Mouse (Mus musculus): ENCODE measurements around the gene H2-Q2.
"Not testable (repeated sequence)": the region's sequence is repeated elsewhere in the genome, so short reads cannot be mapped to it uniquely, and the experiment has no call there.

H2-Q2 gene

GRCm38 (mm10) chr17:35342071-35342671 is at the start of gene H2-Q2:
H2-Q2 (plus strand) TSS chr17:35342242.
- no peak for DNase-seq (ENCODE audit: extremely low read depth, low read depth, low spot score)

DNA sequence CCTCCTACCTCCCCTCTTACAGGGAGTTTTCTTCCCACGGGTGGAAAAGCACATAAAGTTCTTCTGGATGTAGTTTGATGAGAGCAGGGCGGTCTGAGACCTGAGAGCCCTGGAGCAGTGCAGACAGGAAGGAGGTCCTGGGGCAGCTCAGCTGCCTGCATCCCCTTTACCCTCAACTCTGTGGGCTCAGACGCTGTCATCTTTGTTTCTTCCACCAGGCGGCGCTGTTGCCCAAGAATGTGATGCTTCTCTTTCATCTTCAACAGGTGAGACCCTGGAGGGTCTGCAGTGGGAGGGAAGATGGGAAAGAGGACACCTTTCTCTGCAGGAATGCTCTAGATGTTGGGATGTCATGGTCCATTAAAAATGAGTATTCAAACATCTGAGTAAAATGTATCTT is 46.2 kb upstream of the H2-Q2 start:
- DNase-seq (ENCODE audit: extremely low read depth, low read depth, low spot score), result not testable (repeated sequence)

GRCm38 (mm10) chr17:35300261-35300945 is 41.6 kb upstream of the H2-Q2 start:
- DNase-seq (ENCODE audit: extremely low read depth, low read depth, low spot score), result not testable (repeated sequence)

GRCm38 (mm10) chr17:35301645-35302258 is 40.3 kb upstream of the H2-Q2 start:
- DNase-seq (ENCODE audit: extremely low read depth, low read depth, low spot score), result peak; percentile 11

DNA sequence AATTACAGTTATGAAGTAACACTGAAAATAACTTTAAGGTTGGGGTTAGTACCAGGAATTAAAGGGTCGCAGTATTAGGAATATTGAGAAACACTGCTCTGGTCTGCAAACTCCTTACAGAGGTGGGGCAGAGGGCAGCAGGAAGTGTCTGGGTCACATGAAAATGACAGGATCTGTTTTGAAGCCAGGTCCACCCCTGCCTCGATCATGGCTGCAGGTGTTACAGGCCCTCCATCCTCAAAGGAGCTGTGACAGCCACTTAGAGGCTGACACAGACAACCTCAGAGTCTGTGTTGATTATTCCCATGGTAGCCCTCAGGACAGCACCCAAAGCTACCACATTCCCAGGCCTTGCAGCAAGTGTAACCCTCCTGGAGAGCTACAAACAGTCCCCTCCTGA is 38.8 kb upstream of the H2-Q2 start:
- DNase-seq (ENCODE audit: extremely low read depth, low read depth, low spot score), result no peak

GRCm38 (mm10) chr17:35303756-35304350 is 38.2 kb upstream of the H2-Q2 start:
- no peak for DNase-seq (ENCODE audit: extremely low read depth, low read depth, low spot score)

DNA sequence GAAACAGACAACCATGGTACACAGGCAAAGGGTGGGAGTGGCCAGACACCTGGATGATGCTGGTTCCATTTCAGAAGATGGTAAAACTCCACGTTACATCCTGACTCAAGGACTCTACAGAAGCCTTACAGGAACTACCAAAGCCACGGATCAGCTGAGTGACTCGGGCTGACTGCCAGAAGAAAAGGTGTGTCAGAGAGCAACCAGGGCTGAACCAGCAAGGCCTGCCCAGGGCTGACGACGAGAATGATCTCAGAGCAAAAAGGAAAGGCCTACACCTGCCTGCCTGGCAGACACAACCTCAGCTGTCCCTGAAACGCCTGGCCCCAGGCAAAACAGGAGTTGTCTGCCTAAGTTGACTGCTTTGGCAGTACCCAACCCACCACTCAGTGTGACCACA is 37.6 kb upstream of the H2-Q2 start:
- no peak for DNase-seq (ENCODE audit: extremely low read depth, low read depth, low spot score)

DNA sequence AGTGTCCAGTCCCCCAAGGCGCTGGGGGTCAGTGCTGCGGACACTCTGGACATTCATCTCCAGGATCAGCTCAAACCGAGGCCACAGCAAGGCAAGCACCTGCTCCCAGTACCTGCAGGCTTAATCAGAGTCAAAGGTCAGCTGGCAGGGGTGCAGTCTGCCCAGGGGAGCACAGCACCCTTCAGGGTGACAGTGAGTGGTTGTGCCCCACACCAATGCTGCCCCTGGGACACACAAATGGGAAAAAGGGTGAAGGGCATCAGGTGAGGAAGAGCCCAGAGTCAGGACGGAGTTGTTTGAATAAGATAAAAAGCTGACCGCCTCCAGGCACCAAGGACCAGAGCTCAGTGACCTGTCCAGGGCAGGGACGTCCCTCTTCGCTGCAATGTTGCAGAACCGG is 37.1 kb upstream of the H2-Q2 start:
- not testable (repeated sequence) for DNase-seq (ENCODE audit: extremely low read depth, low read depth, low spot score)

DNA sequence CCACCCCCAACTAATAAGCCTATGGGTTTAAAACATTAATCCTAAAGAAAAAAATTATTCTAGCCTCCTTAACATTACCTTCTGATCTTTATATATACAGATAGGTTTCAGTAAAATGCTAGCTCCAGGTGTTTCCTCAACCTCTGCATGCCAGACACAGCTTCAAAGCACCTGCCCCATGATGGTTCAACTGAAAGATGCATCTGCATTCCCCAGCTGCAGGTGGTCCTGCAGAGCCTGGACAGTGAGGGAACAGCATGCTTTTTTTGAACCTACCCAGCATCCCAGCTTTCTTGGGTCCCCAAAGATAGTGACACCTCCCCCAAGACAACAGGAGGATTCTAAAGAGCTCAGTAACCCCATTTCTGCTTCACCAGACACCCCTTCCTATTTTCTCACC is 23.4 kb upstream of the H2-Q2 start:
- no peak for DNase-seq (ENCODE audit: extremely low read depth, low read depth, low spot score)

DNA sequence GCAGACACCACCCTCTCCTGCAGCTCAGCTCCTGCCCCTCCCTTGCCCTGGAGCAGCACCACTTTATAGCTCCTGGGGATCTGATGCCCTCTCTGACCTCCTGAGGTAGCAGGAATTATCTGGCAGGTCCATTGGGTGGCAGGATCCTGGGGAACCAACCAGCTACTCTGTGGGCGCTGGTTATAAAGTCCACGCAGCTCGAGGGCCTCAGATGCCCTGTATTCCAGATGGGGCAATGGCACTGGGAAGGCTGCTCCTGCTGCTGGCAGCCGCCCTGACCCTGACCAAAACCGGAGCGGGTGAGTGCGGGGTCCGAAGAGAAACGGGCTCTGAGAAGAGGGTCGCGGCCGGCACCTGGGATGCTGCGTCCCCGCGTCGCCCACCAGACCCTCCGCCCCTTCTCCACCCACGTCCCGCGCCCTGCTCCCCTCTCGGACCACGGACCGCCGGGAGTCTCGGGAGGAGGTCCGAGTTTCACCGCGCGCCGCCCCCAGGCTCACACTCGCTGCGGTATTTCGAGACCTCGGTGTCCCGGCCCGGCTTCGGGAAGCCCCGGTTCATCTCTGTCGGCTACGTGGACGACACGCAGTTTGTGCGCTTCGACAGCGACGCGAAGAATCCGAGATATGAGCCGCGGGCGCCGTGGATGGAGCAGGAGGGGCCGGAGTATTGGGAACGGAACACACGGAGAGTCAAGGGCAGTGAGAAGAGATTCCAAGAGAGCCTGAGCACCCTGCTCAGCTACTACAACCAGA is 21.5 kb upstream of the H2-Q2 start, which contains the start of gene H2-Q1:
Gene H2-Q1 (plus strand): TSS at position 79 of the 755 bp plus-strand sequence.
- no peak for DNase-seq (ENCODE audit: extremely low read depth, low read depth, low spot score)

DNA sequence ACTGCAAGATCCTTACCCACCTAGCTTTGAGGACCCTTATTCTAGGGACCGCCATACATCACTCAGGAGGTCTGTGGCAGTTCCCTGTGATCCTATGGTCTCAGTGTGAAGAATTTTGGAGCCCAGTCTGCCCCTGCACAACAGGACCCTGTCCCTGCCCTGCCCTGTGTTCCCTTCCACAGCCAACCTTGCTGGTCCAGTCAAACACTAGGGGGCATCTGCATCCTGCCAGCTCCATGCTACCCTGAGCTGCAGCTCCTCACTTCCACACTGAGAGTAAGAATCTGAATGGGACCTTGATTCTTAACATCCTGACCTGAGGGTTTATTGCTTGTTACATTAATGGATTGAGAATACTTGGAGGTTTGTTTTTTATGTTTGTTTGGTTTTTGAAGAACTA is 16.9 kb upstream of the H2-Q2 start:
- DNase-seq (ENCODE audit: extremely low read depth, low read depth, low spot score), result not testable (repeated sequence)

GRCm38 (mm10) chr17:35326000-35326399 is 16.0 kb upstream of the H2-Q2 start:
- not testable (repeated sequence) for DNase-seq (ENCODE audit: extremely low read depth, low read depth, low spot score)

DNA sequence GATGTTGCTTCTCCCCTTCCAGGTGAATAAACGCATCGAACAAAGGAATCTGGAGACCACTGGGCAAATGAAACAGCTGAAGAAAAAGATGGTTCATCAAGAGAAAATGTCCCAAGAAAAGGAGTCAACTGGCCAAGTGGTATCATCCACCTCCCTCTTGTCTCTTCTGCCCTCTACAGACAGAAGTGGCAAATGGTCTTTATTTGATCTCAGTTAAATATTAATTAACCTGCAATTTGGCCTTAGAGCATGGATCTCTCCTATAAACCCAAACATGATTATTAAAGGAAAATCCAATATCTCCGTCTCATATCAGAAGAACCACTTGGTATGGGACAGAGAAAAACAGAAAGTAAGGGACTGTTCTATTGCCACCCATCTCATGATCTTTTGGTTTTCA is 12.3 kb upstream of the H2-Q2 start:
- DNase-seq (ENCODE audit: extremely low read depth, low read depth, low spot score), result not testable (repeated sequence)

- DNase-seq (ENCODE audit: extremely low read depth, low read depth, low spot score), result not testable (repeated sequence)
Observed at GRCm38 (mm10) chr17:35331546-35331945, 10.5 kb upstream of the H2-Q2 start.

GRCm38 (mm10) chr17:35342711-35343476 is 852 bp downstream of the H2-Q2 start:
- no peak for DNase-seq (ENCODE audit: extremely low read depth, low read depth, low spot score)

DNA sequence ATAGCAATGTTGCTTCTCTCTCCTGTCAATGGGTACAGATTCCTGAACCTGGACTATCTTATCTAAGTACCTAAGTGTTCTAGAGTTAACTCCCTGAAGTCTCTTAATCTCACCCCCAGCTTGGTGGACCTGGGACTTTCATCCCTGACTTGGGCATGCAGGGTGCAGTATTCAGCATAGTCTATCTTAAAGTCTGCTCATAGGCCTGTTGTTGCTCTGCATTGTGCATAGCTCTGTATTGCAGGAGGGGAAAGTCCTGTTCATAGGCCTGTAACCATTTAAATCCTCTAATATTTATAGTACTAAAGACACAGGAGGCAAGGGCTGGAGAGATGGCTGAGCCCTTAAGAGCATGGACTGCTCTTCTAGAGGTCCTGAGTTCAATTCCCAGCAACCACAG is 5.6 kb downstream of the H2-Q2 start:
- not testable (repeated sequence) for DNase-seq (ENCODE audit: extremely low read depth, low read depth, low spot score)

DNA sequence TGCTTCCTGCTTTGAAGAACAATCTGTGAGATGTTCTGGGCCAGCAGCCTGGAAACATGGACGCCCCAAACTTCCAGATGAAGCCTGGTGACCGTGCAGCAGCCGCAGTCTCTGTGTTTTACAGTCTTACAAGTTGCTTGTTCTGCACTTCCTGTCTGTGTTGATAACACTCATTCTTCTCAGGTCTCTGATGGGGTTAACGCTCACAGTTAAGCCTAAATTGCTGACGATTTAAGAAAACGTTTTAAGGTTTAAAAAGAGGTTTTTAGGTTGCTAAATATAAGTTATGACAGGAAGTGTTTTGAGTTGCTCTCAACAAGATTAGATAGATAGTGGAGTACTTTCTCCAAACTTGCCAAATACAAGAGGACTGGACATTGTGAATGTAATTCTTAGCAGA is 11.2 kb downstream of the H2-Q2 start:
- DNase-seq (ENCODE audit: extremely low read depth, low read depth, low spot score), result not testable (repeated sequence)

DNA sequence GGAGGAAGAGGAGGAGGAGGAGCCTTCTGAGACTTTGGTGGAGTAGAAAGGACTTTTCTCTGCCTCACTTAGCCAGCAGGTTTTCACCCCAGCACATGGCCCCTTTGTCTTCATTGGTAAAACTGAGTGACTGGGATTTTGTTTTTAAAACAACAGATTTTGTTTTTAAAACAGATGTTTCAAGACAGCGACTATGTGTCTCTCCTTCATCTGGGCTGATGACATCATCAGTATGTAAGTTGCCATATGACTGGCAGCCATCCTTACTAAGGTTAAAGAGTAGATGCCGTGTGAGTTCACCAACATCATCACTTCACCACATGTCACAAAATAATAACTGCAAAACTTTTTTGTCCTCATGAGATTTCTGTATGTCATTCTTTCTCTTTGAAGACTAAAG is 12.0 kb downstream of the H2-Q2 start:
- DNase-seq (ENCODE audit: extremely low read depth, low read depth, low spot score), result no peak

- no peak for DNase-seq (ENCODE audit: extremely low read depth, low read depth, low spot score)
Observed at GRCm38 (mm10) chr17:35357086-35357485, 15.0 kb downstream of the H2-Q2 start.

GRCm38 (mm10) chr17:35358763-35359469 is 16.9 kb downstream of the H2-Q2 start:
- no peak for DNase-seq (ENCODE audit: extremely low read depth, low read depth, low spot score)
